Mouse (Mus musculus) thymus, postnatal 4 days (tissue): ENCODE measurements around the gene 4921536K21Rik.
A peak's percentile ranks its signal among the peaks of the same experiment; 100 is the strongest.

ENCODE experiments used
- DNase-seq: peaks from one replicate; pipeline ENCODE4 v3.0.0; 2021

The 4921536K21Rik gene

GRCm38 (mm10) chr11:3910513-3911310 is 15.8 kb upstream of the 4921536K21Rik start:
- DNase-seq: no peak

DNA sequence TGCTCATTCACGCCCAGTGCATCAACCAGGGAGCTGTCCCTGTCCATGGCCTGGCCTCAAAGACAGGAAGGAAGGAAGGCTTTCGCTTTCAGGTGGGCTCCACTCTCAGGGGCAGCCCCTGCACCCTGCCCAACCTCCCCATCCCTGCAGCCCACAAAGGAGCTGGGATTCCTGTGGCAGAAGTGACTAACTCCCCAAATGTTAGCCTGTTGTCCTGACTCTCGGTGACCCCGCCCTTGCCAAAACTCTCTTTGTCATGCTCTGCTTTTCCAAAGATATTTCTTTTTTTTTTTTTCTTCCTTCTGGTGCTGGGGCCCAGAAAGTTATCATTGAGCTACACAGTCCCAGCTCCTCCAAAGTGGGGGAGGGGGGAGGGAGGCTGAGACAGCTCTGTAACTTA is 14.3 kb upstream of the 4921536K21Rik start:
- DNase-seq: no peak

DNA sequence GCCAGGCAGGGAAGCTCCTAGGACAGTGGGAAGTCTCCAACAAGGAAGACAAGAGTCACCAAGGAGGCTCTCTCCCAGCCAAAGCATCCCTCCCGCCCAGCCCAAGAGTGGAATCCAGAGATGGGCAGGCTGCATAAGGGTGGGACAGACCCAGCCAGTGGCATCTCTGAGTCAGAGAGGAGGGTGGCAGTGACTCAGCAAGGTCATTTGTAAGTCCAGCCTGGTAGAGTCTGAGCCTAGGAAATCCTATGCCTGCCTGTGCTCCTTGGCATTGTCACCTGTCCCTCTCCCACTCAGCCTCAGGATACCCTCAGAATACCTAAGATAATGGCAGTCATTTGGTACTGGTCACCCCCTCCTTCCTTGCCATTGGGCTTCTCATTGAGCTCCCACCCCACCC is 10.5 kb upstream of the 4921536K21Rik start:
- DNase-seq: no peak

DNA sequence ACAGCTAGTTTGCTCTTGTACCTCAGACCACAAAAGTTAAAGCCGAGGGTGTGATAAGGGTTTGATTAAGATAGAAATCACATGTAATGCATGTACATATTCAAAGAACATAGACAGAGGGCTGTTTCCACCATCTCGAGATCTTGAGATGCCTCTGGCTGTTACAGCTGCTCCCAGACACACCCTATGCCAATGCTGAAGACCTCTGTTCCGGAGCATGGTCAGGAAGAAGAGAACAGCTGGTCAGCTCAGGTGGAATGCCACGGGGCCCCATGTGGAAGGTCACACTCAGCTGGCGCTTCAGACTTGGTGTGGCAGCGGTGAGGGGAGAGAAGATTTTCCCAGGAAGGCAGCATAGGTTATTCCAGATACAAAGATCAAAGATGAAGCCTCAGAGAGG is 9.8 kb upstream of the 4921536K21Rik start:
- DNase-seq: no peak

DNA sequence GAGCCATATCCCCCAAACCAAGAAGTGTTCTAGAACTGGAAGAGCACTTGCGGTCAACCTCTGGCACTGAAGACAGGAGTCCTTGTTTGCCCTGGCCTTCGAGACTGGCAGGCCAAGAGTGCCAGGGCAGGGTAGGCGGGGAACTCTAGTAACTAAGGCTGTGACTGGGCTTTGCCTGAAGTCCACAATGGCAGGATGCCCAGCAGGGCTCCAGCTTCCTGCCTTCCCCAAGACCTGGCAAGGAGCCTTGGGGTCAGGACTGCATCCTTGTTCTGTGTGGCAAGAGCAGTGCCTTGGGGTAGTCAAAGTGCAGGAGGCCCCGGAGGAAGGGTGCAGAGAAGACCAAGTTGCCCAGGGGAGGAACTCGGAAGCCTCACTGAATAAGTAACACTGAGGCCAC is 8.1 kb upstream of the 4921536K21Rik start:
- DNase-seq: no peak

- DNase-seq: no peak
These were observed 7.6 kb upstream of the 4921536K21Rik start for GRCm38 (mm10) chr11:3902516-3902915.

- no peak for DNase-seq
These were observed 5.4 kb upstream of the 4921536K21Rik start for GRCm38 (mm10) chr11:3900296-3900695.

DNA sequence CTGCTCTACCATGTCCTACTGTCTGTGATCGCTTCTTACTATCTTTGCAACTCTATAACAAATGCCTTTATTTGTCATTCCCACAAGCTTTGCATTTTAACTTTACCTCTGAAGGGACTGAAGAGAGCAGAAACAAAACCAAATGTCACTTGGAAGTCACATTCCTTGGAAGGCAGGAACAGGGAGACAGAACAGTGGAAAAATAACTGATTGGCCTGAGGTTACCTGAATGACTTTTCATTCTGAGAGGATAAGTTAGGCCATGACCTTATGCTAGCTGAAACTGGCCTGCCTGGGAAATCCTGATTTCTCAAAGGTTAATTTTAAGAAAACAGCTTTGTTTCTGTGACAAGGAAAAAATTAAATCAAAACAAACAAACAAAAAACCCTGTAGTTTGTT is 1.0 kb upstream of the 4921536K21Rik start:
- DNase-seq: no peak

DNA sequence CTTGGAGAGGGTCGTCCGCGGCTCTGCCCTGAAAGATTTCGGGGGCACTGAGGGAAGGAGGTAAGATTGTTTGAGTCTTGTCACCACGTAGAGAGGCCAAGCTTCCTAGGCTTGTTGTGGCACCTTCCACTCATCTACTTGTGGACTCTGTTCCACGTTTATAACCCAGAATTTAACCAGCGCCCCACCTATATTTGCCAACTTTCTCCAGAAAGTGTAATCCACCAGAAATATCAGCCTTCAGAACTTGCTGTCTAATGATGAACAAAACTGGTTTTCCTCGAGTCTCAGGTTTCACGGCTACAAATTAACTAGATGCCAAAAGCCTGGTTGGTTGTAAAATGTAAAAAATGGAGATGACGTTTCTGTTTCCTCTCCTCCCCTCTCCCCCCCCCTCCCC is 560 bp upstream of the 4921536K21Rik start:
- no peak for DNase-seq

GRCm38 (mm10) chr11:3893970-3894369 is 928 bp downstream of the 4921536K21Rik start:
- DNase-seq: no peak

GRCm38 (mm10) chr11:3887331-3887730 is 7.6 kb downstream of the 4921536K21Rik start:
- no peak for DNase-seq

DNA sequence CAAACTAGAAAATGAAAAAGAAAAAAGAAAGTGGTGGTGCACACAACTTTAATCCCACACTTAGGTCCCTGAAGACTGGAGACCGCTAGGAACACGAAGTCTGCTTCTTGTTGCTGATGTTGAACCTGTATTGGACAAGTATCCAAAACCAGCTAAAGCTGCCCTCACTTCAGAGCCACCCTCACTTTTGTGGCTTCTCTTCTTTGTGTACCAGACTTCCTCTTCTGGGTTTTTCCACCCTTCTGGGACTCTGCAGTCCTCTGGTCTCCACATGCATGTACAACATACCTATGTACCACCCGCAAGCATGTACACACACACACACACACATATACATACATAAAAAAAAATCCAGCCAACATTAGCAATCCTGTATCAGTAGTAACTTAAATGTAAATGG is 11.2 kb downstream of the 4921536K21Rik start:
- DNase-seq: no peak

GRCm38 (mm10) chr11:3879836-3880235 is 15.1 kb downstream of the 4921536K21Rik start:
- peak; percentile 84 for DNase-seq

DNA sequence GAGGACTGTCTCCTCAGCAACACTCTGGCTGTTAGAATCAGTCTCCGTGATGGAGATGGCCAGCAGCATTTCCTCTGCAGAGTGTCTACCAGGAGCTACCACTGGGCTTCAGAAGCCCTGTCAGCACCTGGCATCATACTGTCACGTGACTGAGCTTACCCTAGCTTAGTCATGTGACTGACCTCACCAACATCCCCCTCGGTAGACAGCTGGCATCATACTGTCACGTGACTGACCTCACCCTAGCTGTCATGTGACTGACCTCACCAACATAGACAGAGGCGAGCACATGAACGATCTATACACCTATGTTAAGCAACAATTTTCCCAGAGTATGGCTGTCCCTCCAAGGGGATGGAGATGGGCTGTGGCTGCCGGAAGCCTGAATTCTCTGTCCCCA is 16.2 kb downstream of the 4921536K21Rik start:
- no peak for DNase-seq

DNA sequence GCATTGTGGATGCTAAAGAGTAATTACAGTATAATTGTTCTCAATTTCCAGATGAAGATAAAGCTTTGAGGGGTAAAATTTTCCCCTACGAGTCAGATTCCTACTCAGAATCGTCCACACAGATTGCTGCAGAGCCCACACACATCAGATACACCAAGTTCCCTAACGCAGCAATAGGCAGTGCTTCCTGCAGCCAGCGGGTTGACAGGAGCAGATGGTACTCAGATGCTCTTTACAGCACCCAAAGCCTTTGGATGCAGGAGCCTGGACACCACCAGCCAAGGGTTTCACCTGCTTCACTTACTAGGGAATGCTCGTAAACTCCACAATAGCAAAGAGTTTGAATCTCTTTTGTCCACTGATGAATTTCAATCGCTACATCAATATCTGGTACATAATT is 18.5 kb downstream of the 4921536K21Rik start:
- DNase-seq: no peak

DNA sequence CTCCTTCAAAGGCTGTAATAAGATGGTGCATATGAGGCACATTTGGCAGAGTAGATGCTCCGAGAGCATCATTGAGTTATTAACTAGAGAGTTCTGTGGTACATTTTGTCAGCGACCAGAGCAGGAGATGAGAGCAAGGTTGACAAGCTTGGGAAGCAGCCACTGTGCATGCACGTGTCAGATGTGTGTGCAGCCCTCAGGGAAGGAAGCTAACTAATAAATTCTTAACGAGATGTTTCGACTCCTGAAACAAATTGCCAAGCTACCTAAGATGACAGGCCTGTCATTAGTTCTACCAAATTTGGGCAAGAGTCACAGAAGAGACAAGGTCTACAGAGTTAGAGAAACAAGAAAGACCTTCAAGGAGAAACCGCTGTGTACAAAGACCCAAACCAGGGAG is 30.6 kb downstream of the 4921536K21Rik start:
- no peak for DNase-seq

GRCm38 (mm10) chr11:3863454-3864112 is 31.3 kb downstream of the 4921536K21Rik start, which contains the start of gene Osbp2:
TSS of gene Osbp2 (minus strand) at chr11:3863903.
- peak; percentile 83 for DNase-seq

DNA sequence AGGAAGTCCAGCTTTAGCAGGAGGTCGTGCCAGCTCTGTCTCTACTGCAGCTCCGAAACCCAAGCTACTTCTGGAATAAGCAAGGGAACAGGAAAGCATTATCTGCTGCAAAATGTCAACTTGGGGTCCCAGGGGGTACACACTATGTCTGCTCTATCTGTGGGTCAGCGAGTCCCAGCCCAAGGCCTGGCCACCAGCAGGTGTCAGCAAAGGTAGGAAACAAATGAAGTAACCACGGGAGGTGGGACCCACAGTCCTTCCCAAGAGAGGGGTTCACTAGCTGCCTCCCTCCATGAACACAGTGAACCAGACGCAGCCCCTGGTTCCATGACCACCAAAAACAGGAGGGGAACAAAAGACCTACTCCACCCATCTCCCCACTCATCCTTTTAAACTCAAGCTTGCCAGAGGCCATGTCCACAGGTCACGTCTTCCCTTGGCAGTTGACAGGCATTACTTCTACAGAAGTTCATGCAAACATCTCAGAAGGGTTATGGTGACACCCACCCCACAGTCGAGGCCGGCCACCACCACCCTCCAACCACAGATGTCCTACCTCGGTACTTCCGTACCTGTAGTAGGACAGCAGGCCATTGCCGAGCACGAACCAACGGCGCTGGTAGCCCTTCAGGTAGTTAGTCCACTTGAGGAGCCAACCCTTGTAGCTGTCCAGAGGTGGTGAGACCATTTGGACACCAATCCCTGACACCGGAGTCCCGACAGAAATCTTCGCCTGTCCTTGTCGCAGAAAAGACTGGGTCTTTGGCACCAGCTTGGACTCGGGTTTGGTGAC is 32.0 kb downstream of the 4921536K21Rik start:
- DNase-seq: no peak

DNA sequence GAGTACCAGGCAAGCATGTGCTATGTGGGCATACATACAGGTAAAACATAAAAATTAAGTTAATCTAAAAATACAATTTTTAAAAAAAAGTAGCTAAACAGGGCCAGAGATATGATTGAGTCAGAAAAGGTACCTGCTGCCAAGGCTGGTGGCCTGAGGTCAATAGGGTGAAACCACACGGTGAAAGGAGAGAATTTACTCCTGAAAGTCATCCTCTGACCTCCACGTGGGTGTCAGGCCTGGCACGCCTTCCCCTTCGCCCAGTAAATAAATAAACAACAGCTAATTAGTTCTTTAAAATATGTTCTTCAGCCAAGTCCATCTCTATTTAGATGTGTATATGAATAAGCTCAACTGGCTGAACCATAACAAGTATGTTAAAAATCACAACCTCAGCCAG is 34.5 kb downstream of the 4921536K21Rik start:
- no peak for DNase-seq

- DNase-seq: no peak
These were observed 35.1 kb downstream of the 4921536K21Rik start for GRCm38 (mm10) chr11:3859778-3860177.

DNA sequence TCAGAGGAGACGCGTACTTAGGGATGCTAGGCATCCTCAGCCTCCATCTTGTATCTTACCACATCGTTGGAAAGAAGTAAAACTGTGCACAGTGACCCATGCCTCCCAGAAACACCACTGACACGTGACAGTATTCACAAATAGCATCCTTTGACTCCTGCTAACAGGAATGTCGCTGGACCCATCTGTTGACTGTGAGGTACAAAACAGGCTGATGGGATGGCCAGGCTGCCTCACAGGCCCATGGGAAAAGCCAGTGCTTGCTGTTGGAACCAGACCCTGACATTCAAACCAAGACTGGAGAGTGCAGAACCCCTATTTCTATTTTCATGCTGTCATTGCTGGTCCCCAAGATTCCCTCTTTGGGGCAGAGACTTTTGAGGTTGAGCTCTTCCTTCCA is 37.0 kb downstream of the 4921536K21Rik start:
- DNase-seq: no peak

GRCm38 (mm10) chr11:3855846-3856245 is 39.1 kb downstream of the 4921536K21Rik start:
- DNase-seq: no peak

DNA sequence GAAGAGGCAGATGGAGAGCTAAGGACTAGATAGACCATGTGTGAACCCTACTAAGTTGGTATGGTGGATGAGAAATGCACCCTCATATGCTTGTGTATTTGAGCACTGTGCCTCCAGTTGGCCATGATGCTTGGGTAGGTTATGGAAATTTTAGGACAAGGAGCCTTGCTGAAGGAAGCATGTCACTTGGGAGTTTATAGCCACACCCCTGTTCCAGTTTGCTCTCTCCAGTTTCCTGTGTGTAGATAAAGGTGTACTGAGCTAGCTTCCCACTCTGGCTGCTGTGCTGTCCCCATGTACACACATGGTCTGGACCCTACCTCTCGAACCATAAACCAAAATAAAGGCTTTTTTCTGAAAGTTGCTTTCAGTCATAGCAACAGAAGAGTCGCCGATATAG is 40.7 kb downstream of the 4921536K21Rik start:
- no peak for DNase-seq
